Mouse (Mus musculus): ENCODE measurements around the gene Rmnd1. TPM values are rescaled to one million over a fixed set of nuclear protein-coding genes. Genes with fewer than 3 reads are reported as not detected.

The Rmnd1 gene
- polyA plus RNA-seq, 1 experiment from 2014 or later, result 52.1 TPM

- Histone ChIP-seq H3K9ac (replicated peaks; ENCODE audit: low read depth, low read length) (peak overlapping the region; percentile 99), H3K36me3 (ENCODE audit: control insufficient read depth, insufficient read depth, low read length) (no peaks in the 10 kb centered on the region), H3K4me3 (ENCODE audit: low read depth, low read length) (peak overlapping the region; percentile 95), H3K27ac (ENCODE audit: low read depth, low read length) (peak overlapping the region; percentile 100), H3K27me3 (ENCODE audit: control insufficient read depth, insufficient read depth, low read length) (no peaks in the 10 kb centered on the region), H3K4me1 (ENCODE audit: control insufficient read depth, insufficient read depth, low read length) (peaks cover 34% of the 10 kb centered on the region), H3K4me2 (ENCODE audit: low read depth, low read length) (peak overlapping the region; percentile 96), H3K9me3 (ENCODE audit: control insufficient read depth, low read length) (no peaks in the 10 kb centered on the region)
- whole genome bisulfite sequencing, result under 1% methylated on average over 19 of the region's 19 CpGs
- ATAC-seq (ENCODE audit: low read depth), result no peak
These were observed 43.8 kb downstream of the Rmnd1 start for GRCm38 (mm10) chr10:4388384-4388745.

- peaks cover 34% of the 10 kb centered on the region for H3K4me1 ChIP-seq (ENCODE audit: control insufficient read depth, insufficient read depth, low read length)
- ATAC-seq (ENCODE audit: low read depth), result peak; percentile 10
- peak within 1 kb of the TSS; percentile 100 for H3K27ac ChIP-seq (ENCODE audit: low read depth, low read length)
- no peaks in the 10 kb centered on the region for H3K9me3 ChIP-seq (ENCODE audit: control insufficient read depth, low read length)
- H3K9ac ChIP-seq (replicated peaks; ENCODE audit: low read depth, low read length), result peak within 1 kb of the TSS; percentile 99
- under 1% methylated on average over 48 of the region's 87 CpGs for WGBS
- H3K36me3 ChIP-seq (ENCODE audit: control insufficient read depth, insufficient read depth, low read length), result no peaks in the 10 kb centered on the region
- no peaks in the 10 kb centered on the region for H3K27me3 ChIP-seq (ENCODE audit: control insufficient read depth, insufficient read depth, low read length)
- H3K4me2 ChIP-seq (ENCODE audit: low read depth, low read length), result peak within 1 kb of the TSS; percentile 96
- peak within 1 kb of the TSS; percentile 95 for H3K4me3 ChIP-seq (ENCODE audit: low read depth, low read length)
These were observed 44.3 kb downstream of the Rmnd1 start, which contains the start of gene Zbtb2 for GRCm38 (mm10) chr10:4387701-4388383. Gene Zbtb2 (minus strand): TSS chr10:4388108.

- peak; percentile 91 for ATAC-seq (ENCODE audit: low read depth)
These were observed 45.3 kb downstream of the Rmnd1 start for GRCm38 (mm10) chr10:4386609-4387591.

GRCm38 (mm10) chr10:4384244-4384643 lies 47.9 kb downstream of the Rmnd1 start:
- ATAC-seq (ENCODE audit: low read depth), result no peak
- Histone ChIP-seq H3K4me2 (ENCODE audit: low read depth, low read length) (no peak overlapping the region), H3K9me3 (ENCODE audit: control insufficient read depth, low read length) (no peaks in the 10 kb centered on the region), H3K4me3 (ENCODE audit: low read depth, low read length) (no peak overlapping the region), H3K27ac (ENCODE audit: low read depth, low read length) (no peak overlapping the region), H3K9ac (replicated peaks; ENCODE audit: low read depth, low read length) (no peak overlapping the region), H3K36me3 (ENCODE audit: control insufficient read depth, insufficient read depth, low read length) (no peaks in the 10 kb centered on the region), H3K27me3 (ENCODE audit: control insufficient read depth, insufficient read depth, low read length) (no peaks in the 10 kb centered on the region), H3K4me1 (ENCODE audit: control insufficient read depth, insufficient read depth, low read length) (peaks cover 8% of the 10 kb centered on the region)
- 96% methylated on average over 7 of the region's 7 CpGs for WGBS

More at GRCm38 (mm10) chr10:4386609-4387591, 45.3 kb downstream of the Rmnd1 start:
- under 1% methylated on average over 78 of the region's 133 CpGs for WGBS
- H3K4me3 ChIP-seq (ENCODE audit: low read depth, low read length), result peak overlapping the region; percentile 95
- peak overlapping the region; percentile 96 for H3K4me2 ChIP-seq (ENCODE audit: low read depth, low read length)
- H3K27me3 ChIP-seq (ENCODE audit: control insufficient read depth, insufficient read depth, low read length), result no peaks in the 10 kb centered on the region
- H3K27ac ChIP-seq (ENCODE audit: low read depth, low read length), result peak overlapping the region; percentile 100
- no peaks in the 10 kb centered on the region for H3K36me3 ChIP-seq (ENCODE audit: control insufficient read depth, insufficient read depth, low read length)
- H3K9ac ChIP-seq (replicated peaks; ENCODE audit: low read depth, low read length), result peak overlapping the region; percentile 99
- H3K4me1 ChIP-seq (ENCODE audit: control insufficient read depth, insufficient read depth, low read length), result peaks cover 33% of the 10 kb centered on the region
- no peaks in the 10 kb centered on the region for H3K9me3 ChIP-seq (ENCODE audit: control insufficient read depth, low read length)

- H3K4me3 ChIP-seq (ENCODE audit: low read depth, low read length), result no peak overlapping the region
- WGBS, result 92% methylated on average over 5 of the region's 5 CpGs
- H3K9ac ChIP-seq (replicated peaks; ENCODE audit: low read depth, low read length), result no peak overlapping the region
- H3K27me3 ChIP-seq (ENCODE audit: control insufficient read depth, insufficient read depth, low read length), result no peaks in the 10 kb centered on the region
- no peaks in the 10 kb centered on the region for H3K4me1 ChIP-seq (ENCODE audit: control insufficient read depth, insufficient read depth, low read length)
- H3K36me3 ChIP-seq (ENCODE audit: control insufficient read depth, insufficient read depth, low read length), result no peaks in the 10 kb centered on the region
- H3K27ac ChIP-seq (ENCODE audit: low read depth, low read length), result no peak overlapping the region
- ATAC-seq (ENCODE audit: low read depth), result no peak
- no peak overlapping the region for H3K4me2 ChIP-seq (ENCODE audit: low read depth, low read length)
- no peaks in the 10 kb centered on the region for H3K9me3 ChIP-seq (ENCODE audit: control insufficient read depth, low read length)
These were observed 51.4 kb downstream of the Rmnd1 start for GRCm38 (mm10) chr10:4380748-4381147.

GRCm38 (mm10) chr10:4376931-4377330 lies 55.3 kb downstream of the Rmnd1 start:
- Histone ChIP-seq H3K4me1 (ENCODE audit: control insufficient read depth, insufficient read depth, low read length) (no peaks in the 10 kb centered on the region), H3K27me3 (ENCODE audit: control insufficient read depth, insufficient read depth, low read length) (no peaks in the 10 kb centered on the region), H3K27ac (ENCODE audit: low read depth, low read length) (no peak overlapping the region), H3K9ac (replicated peaks; ENCODE audit: low read depth, low read length) (no peak overlapping the region), H3K9me3 (ENCODE audit: control insufficient read depth, low read length) (no peaks in the 10 kb centered on the region), H3K4me3 (ENCODE audit: low read depth, low read length) (no peak overlapping the region), H3K4me2 (ENCODE audit: low read depth, low read length) (no peak overlapping the region), H3K36me3 (ENCODE audit: control insufficient read depth, insufficient read depth, low read length) (0 out of 2 replicates have a peak, but pooled peaks cover 3% of the 10 kb centered on the region)
- no peak for ATAC-seq (ENCODE audit: low read depth)
- 84% methylated on average over 7 of the region's 7 CpGs for WGBS

GRCm38 (mm10) chr10:4376461-4376860 lies 55.7 kb downstream of the Rmnd1 start:
- no peak overlapping the region for H3K4me3 ChIP-seq (ENCODE audit: low read depth, low read length)
- H3K9ac ChIP-seq (replicated peaks; ENCODE audit: low read depth, low read length), result no peak overlapping the region
- WGBS, result 75% methylated on average over 7 of the region's 7 CpGs
- H3K9me3 ChIP-seq (ENCODE audit: control insufficient read depth, low read length), result no peaks in the 10 kb centered on the region
- no peaks in the 10 kb centered on the region for H3K4me1 ChIP-seq (ENCODE audit: control insufficient read depth, insufficient read depth, low read length)
- 0 out of 2 replicates have a peak, but pooled peaks cover 3% of the 10 kb centered on the region for H3K36me3 ChIP-seq (ENCODE audit: control insufficient read depth, insufficient read depth, low read length)
- no peaks in the 10 kb centered on the region for H3K27me3 ChIP-seq (ENCODE audit: control insufficient read depth, insufficient read depth, low read length)
- no peak overlapping the region for H3K4me2 ChIP-seq (ENCODE audit: low read depth, low read length)
- ATAC-seq (ENCODE audit: low read depth), result no peak
- H3K27ac ChIP-seq (ENCODE audit: low read depth, low read length), result no peak overlapping the region

GRCm38 (mm10) chr10:4375267-4375666 lies 56.9 kb downstream of the Rmnd1 start:
- WGBS, result 25% methylated on average over 7 of the region's 7 CpGs
- 0 out of 2 replicates have a peak, but pooled peaks cover 3% of the 10 kb centered on the region for H3K36me3 ChIP-seq (ENCODE audit: control insufficient read depth, insufficient read depth, low read length)
- no peak overlapping the region for H3K27ac ChIP-seq (ENCODE audit: low read depth, low read length)
- no peaks in the 10 kb centered on the region for H3K4me1 ChIP-seq (ENCODE audit: control insufficient read depth, insufficient read depth, low read length)
- H3K9me3 ChIP-seq (ENCODE audit: control insufficient read depth, low read length), result no peaks in the 10 kb centered on the region
- H3K9ac ChIP-seq (replicated peaks; ENCODE audit: low read depth, low read length), result no peak overlapping the region
- H3K4me3 ChIP-seq (ENCODE audit: low read depth, low read length), result no peak overlapping the region
- ATAC-seq (ENCODE audit: low read depth), result no peak
- H3K4me2 ChIP-seq (ENCODE audit: low read depth, low read length), result no peak overlapping the region
- no peaks in the 10 kb centered on the region for H3K27me3 ChIP-seq (ENCODE audit: control insufficient read depth, insufficient read depth, low read length)

GRCm38 (mm10) chr10:4374734-4375133 lies 57.5 kb downstream of the Rmnd1 start:
- no peak for ATAC-seq (ENCODE audit: low read depth)
- no peak overlapping the region for H3K4me2 ChIP-seq (ENCODE audit: low read depth, low read length)
- no peak overlapping the region for H3K4me3 ChIP-seq (ENCODE audit: low read depth, low read length)
- H3K4me1 ChIP-seq (ENCODE audit: control insufficient read depth, insufficient read depth, low read length), result no peaks in the 10 kb centered on the region
- no peaks in the 10 kb centered on the region for H3K9me3 ChIP-seq (ENCODE audit: control insufficient read depth, low read length)
- H3K36me3 ChIP-seq (ENCODE audit: control insufficient read depth, insufficient read depth, low read length), result 0 out of 2 replicates have a peak, but pooled peaks cover 3% of the 10 kb centered on the region
- H3K27me3 ChIP-seq (ENCODE audit: control insufficient read depth, insufficient read depth, low read length), result no peaks in the 10 kb centered on the region
- 88% methylated on average over 4 of the region's 4 CpGs for WGBS
- H3K9ac ChIP-seq (replicated peaks; ENCODE audit: low read depth, low read length), result no peak overlapping the region
- H3K27ac ChIP-seq (ENCODE audit: low read depth, low read length), result no peak overlapping the region
